Mouse (Mus musculus): ENCODE data around the gene Wdr43. TPM values are rescaled to one million over a fixed set of nuclear protein-coding genes. Genes with fewer than 3 reads are reported as not detected.

The Wdr43 gene
- total RNA-seq (2014; rRNA removed; ENCODE audit: low replicate concordance): 14.4 and 28.2 TPM in 2 replicates
- 19.6 and 22.5 TPM in 2 replicates for polyA plus RNA-seq (2015; fragmentation: Nextera tagmentation; extraction: Ambion mirVana)

- TF ChIP-seq EP300 (IDR thresholded peaks at IDR 0.05; ENCODE audit: low read depth): no peak
- 5% methylated on average over 40 of the region's 40 CpGs for WGBS
Observed at GRCm38 (mm10) chr17:71615638-71616318, at the start of gene Wdr43. Gene Wdr43, plus strand, starts transcription at chr17:71615895.

GRCm38 (mm10) chr17:71579176-71579705 lies 36.5 kb upstream of the Wdr43 start:
- TF ChIP-seq CTCF (IDR thresholded peaks at IDR 0.05; ENCODE audit: low read depth) (no peak), EP300 (IDR thresholded peaks at IDR 0.05; ENCODE audit: low read depth) (no peak)
- Histone ChIP-seq H3K36me3 (replicated peaks; ENCODE audit: control insufficient read depth, insufficient read depth, low read length) (no peaks in the 10 kb centered on the region), H3K27ac (ENCODE audit: low read depth) (no peak overlapping the region), H3K9ac (replicated peaks; ENCODE audit: low read depth, low read length) (no peak overlapping the region), H3K4me1 (ENCODE audit: control insufficient read depth, insufficient read depth) (no peaks in the 10 kb centered on the region), H3K27me3 (ENCODE audit: control insufficient read depth, insufficient read depth, low read length) (no peaks in the 10 kb centered on the region), H3K4me3 (ENCODE audit: low read depth, low read length) (no peak overlapping the region), H3K4me2 (ENCODE audit: low read depth, low read length) (no peak overlapping the region), H3K9me3 (replicated peaks; ENCODE audit: control insufficient read depth, low read length) (no peaks in the 10 kb centered on the region)
- WGBS: 79% methylated on average over 1 of the region's 1 CpGs
- ATAC-seq (ENCODE audit: insufficient read depth, low read depth): no peak
- DNase-seq (ENCODE audit: low spot score): no peak

More at GRCm38 (mm10) chr17:71615638-71616318, at the start of gene Wdr43:
- peak; percentile 100 for ATAC-seq (ENCODE audit: insufficient read depth, low read depth)
- Histone ChIP-seq H3K9ac (replicated peaks; ENCODE audit: low read depth, low read length) (peak within 1 kb of the TSS; percentile 84), H3K9me3 (replicated peaks; ENCODE audit: control insufficient read depth, low read length) (no peaks in the 10 kb centered on the region), H3K4me2 (ENCODE audit: low read depth, low read length) (peak within 1 kb of the TSS; percentile 77), H3K4me3 (ENCODE audit: low read depth, low read length) (peak within 1 kb of the TSS; percentile 92), H3K36me3 (replicated peaks; ENCODE audit: control insufficient read depth, insufficient read depth, low read length) (0 out of 2 replicates have a peak, but pooled peaks cover 4% of the 10 kb centered on the region), H3K27me3 (ENCODE audit: control insufficient read depth, insufficient read depth, low read length) (no peaks in the 10 kb centered on the region), H3K27ac (ENCODE audit: low read depth) (peak within 1 kb of the TSS; percentile 40), H3K4me1 (ENCODE audit: control insufficient read depth, insufficient read depth) (peaks cover 17% of the 10 kb centered on the region)
- DNase-seq (ENCODE audit: low spot score): peak; percentile 99

- DNase-seq (ENCODE audit: low spot score) (peak; percentile 17), ATAC-seq (ENCODE audit: insufficient read depth, low read depth) (peak; percentile 74)
- no peaks in the 10 kb centered on the region; the same call in 1 of the 2 replicates for H3K36me3 ChIP-seq (replicated peaks; ENCODE audit: control insufficient read depth, insufficient read depth, low read length)
- H3K4me2 ChIP-seq (ENCODE audit: low read depth, low read length): peak overlapping the region; percentile 90
- peak overlapping the region; percentile 57 for H3K9ac ChIP-seq (replicated peaks; ENCODE audit: low read depth, low read length)
- no peaks in the 10 kb centered on the region for H3K27me3 ChIP-seq (ENCODE audit: control insufficient read depth, insufficient read depth, low read length)
- H3K4me3 ChIP-seq (ENCODE audit: low read depth, low read length): peak overlapping the region; percentile 68
- peaks cover 13% of the 10 kb centered on the region for H3K4me1 ChIP-seq (ENCODE audit: control insufficient read depth, insufficient read depth)
- under 1% methylated on average over 48 of the region's 48 CpGs for WGBS
- H3K27ac ChIP-seq (ENCODE audit: low read depth): peak overlapping the region; percentile 72
- H3K9me3 ChIP-seq (replicated peaks; ENCODE audit: control insufficient read depth, low read length): no peaks in the 10 kb centered on the region
- no peak for TF ChIP-seq EP300 (IDR thresholded peaks at IDR 0.05; ENCODE audit: low read depth)
- TF ChIP-seq CTCF (IDR thresholded peaks at IDR 0.05; ENCODE audit: low read depth): no peak
Observed at GRCm38 (mm10) chr17:71597881-71598658, 17.6 kb upstream of the Wdr43 start.

- H3K36me3 ChIP-seq (replicated peaks; ENCODE audit: control insufficient read depth, insufficient read depth, low read length): no peaks in the 10 kb centered on the region
- TF ChIP-seq CTCF (IDR thresholded peaks at IDR 0.05; ENCODE audit: low read depth): no peak
- TF ChIP-seq EP300 (IDR thresholded peaks at IDR 0.05; ENCODE audit: low read depth): no peak
- H3K9me3 ChIP-seq (replicated peaks; ENCODE audit: control insufficient read depth, low read length): no peaks in the 10 kb centered on the region
- peak overlapping the region; percentile 68 for H3K4me3 ChIP-seq (ENCODE audit: low read depth, low read length)
- H3K4me2 ChIP-seq (ENCODE audit: low read depth, low read length): peak overlapping the region; percentile 90
- DNase-seq (ENCODE audit: low spot score) (peak; percentile 86), ATAC-seq (ENCODE audit: insufficient read depth, low read depth) (peak; percentile 97)
- peak overlapping the region; percentile 57 for H3K9ac ChIP-seq (replicated peaks; ENCODE audit: low read depth, low read length)
- no peaks in the 10 kb centered on the region for H3K27me3 ChIP-seq (ENCODE audit: control insufficient read depth, insufficient read depth, low read length)
- 5% methylated on average over 42 of the region's 42 CpGs for WGBS
- peak overlapping the region; percentile 72 for H3K27ac ChIP-seq (ENCODE audit: low read depth)
- peaks cover 13% of the 10 kb centered on the region for H3K4me1 ChIP-seq (ENCODE audit: control insufficient read depth, insufficient read depth)
Observed at GRCm38 (mm10) chr17:71598659-71599554, 16.8 kb upstream of the Wdr43 start.

Data from heart, postnatal 0 days (tissue).